Mouse (Mus musculus): ENCODE measurements at regions not wholly inside any gene's neighbourhood (a gene's known extent, or its start where the extent isn't known, plus 50 kb on each side); places are given as distances from the start of the nearest gene placed in this dataset.
A peak's percentile ranks its signal among the peaks of the same experiment; 100 is the strongest.

GRCm38 (mm10) chr8:107715901-107716300, 127.6 kb upstream of the Psmd7 start:
- no peak for DNase-seq (ENCODE audit: low spot score in 2 of 2)

DNA sequence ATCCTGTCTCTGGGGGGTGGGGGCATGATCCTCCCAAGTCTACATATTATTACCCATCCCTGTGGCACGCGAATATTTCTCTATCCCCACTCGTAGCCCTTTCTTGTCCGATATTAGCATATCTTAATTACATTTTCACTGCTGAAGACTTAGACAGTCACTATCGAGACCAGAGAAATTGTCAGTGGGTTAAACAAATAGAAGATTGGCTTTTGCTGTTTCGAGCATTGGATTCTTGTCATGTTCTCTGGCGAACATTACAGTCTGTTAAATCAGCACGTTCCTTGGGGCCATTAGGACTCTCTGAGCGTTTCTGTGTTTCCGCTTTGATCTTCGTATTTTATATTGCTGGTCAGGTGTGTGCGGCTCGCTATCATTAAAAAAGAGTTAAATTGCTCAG, 129.6 kb upstream of the Psmd7 start:
- DNase-seq (ENCODE audit: low spot score in 2 of 2): no peak

GRCm38 (mm10) chr8:107719656-107720055, 131.4 kb upstream of the Psmd7 start:
- no peak for DNase-seq (ENCODE audit: low spot score in 2 of 2)

GRCm38 (mm10) chr8:107726716-107727115, 138.5 kb upstream of the Psmd7 start:
- no peak for DNase-seq (ENCODE audit: low spot score in 2 of 2)

DNA sequence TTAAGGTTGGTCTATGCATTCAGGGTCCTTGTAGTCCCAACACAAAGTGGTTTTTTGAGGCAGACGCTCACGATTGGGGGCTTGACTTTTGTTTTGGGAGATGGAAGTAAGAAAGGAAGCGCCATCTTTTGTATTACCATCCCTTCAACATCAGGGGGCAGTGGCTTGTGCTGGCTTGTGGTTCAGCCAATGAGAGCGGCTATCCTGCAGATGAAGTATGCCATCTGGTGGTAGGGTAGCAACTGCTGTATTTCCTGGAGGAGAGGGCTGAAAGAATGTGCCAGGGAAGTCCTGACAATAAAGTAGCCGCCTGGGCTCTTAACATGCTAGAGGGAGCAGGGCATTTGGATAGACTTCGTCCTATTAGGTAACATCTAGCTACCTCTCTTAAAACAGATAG, 139.0 kb upstream of the Psmd7 start:
- no peak for DNase-seq (ENCODE audit: low spot score in 2 of 2)

- DNase-seq (ENCODE audit: low spot score in 2 of 2): no peak
These were observed 150.8 kb upstream of the Psmd7 start for GRCm38 (mm10) chr8:107739091-107739490.

- no peak for DNase-seq (ENCODE audit: low spot score in 2 of 2)
These were observed 168.8 kb upstream of the Psmd7 start for GRCm38 (mm10) chr8:107757083-107757482.

DNA sequence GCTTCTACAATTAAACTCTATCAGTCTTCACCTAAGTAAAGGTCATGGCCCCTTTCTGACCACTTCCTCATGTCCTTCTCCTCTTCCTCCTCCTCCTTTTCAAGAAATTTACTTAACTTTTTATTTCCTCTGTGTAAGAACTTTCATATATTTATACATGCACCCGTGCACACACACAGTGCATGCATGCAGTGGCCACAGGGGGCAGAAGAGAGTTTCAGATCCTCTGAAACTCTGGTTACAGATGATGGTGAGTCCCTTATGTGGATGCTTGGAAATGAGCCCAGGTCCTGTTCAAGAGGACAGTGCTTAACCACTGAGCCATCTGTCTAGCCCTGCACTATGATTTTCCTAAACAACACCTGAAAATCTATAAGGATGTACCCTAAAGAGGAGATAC, 170.4 kb upstream of the Psmd7 start:
- no peak for DNase-seq (ENCODE audit: low spot score in 2 of 2)

DNA sequence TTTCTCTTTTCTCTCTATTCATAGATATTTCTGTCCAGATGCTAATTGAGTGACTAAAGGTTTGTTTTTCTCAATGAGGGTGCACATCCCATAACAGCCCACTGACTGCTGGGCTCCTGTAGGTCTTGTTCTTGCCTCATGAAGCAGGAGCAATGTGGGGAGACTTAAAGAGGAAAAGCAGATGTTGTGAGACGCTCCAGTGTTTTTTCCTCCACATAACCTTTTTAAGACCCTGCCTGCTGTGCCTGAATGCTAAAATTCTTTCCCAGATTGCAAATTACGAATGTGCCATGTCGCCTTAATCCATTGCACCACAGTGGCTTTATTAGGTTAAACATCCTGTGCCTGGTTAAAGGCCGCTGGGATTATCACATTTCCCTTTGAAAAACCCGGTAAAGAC, 165.5 kb upstream of the Zfhx3 start:
- DNase-seq (ENCODE audit: low spot score in 2 of 2): no peak

DNA sequence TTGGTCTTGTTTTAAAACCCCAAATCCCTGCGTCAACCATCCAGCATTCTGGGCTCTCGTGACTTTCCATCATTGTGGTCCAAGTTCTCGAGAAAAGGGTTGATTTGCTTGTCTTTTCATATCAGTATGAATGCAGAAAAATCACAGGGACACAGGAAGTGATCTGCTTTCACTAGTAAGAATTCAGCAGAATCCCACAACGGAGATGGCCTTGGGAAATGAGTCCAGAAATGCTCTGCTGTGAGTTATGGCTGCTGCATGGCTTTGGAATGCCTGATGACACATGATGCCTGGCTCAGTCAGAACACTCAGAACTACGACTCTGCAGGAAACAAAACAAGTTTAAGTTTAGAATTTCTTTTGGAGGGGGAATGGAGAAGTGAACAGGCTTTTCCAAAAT, 156.7 kb upstream of the Zfhx3 start:
- DNase-seq (ENCODE audit: low spot score in 2 of 2): peak in 1 of 2 experiments; percentile 31

DNA sequence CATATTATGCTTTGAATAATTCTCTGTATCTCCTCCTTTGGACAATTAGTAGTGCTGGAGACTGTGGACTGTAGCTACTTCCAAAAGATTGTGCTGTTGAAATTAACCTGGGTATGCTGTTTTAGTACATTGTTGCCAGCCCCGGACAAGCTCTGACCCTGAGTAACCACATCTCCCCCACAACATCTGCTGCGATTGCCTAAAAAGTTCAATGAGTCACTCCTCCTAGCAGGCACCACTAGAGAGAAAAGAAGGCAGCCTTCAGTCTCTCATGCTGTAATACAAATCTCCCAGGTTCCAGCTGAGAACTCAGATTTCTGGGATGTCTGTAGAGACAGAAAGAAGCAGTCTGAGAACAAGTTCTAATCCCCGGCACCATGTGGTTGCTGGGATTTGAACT, 150.2 kb upstream of the Zfhx3 start:
- DNase-seq (ENCODE audit: low spot score in 2 of 2): peak in 1 of 2 experiments; percentile 15

DNA sequence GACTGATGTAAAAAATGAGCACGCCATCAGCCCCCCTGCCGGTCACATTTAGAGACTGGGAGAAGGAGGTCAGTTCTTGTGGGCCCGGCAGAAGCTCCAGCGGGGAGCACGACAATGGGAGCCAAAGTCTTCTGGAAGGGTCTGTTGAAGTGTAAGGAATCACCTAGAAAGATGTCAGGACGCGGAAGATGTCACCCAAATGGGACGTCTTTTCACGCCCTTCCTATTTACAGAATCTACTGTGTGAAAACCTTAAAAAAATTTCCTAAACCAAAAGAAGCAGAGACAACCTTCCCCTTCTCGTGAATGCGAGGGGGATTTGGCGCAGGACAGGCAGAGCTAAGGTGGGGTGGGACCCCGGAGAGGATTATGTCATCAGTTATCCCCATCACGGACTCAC, 127.5 kb upstream of the Zfhx3 start:
- no peak for DNase-seq (ENCODE audit: low spot score in 2 of 2)

DNA sequence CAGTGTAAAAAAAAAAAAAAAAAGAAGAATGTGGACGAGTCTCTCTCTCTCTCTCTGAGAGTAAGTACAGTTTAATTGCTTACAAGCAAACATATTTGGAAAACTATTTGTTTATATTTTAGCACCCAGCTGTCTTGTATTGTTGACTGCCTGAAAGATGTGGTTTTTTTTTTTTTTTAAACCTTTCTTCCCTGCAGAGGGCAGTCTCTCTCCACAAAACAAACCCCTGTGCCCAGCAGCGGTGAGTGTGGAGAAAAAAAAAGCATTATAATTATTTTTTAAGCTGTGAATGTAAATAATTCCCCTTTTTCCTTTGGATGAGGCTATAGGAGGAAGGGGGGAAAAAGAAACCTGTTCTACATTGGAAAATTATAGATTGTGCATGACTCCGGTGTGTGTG, 126.7 kb upstream of the Zfhx3 start:
- DNase-seq (ENCODE audit: low spot score in 2 of 2): no peak

GRCm38 (mm10) chr8:107817796-107818195, 124.6 kb upstream of the Zfhx3 start:
- DNase-seq (ENCODE audit: low spot score in 2 of 2): no peak

DNA sequence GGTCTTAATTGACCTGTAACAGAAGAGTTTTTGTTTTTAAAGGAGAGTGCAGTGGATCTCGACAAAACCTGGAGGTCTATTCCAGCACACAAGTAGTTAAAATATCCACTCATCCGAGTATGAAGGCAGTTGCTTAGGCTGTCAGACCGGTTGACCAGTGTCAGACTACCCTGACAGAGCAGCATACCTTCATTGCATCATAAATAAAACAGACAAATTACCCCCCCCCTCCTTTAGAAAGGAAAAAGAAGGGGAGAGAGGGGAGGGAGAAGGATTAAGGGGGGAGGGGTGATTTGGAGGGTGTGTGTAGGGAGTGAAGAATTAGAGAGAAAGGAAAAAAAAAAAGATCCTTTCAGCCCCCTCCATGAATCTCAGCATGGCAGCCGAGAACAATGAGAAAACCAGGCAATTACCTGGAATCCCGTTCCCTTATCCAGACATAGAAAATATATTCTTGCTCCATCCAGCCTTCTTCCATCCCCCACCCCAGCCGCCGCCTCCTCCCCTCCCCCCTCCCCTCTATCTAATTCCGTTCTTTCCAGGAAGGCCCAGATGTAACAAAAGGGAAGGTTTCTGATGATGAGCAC, 122.2 kb upstream of the Zfhx3 start:
- DNase-seq (ENCODE audit: low spot score in 2 of 2): no peak

GRCm38 (mm10) chr8:107821522-107821921, 120.9 kb upstream of the Zfhx3 start:
- DNase-seq (ENCODE audit: low spot score in 2 of 2): no peak

GRCm38 (mm10) chr8:107824096-107824495, 118.3 kb upstream of the Zfhx3 start:
- no peak for DNase-seq (ENCODE audit: low spot score in 2 of 2)

DNA sequence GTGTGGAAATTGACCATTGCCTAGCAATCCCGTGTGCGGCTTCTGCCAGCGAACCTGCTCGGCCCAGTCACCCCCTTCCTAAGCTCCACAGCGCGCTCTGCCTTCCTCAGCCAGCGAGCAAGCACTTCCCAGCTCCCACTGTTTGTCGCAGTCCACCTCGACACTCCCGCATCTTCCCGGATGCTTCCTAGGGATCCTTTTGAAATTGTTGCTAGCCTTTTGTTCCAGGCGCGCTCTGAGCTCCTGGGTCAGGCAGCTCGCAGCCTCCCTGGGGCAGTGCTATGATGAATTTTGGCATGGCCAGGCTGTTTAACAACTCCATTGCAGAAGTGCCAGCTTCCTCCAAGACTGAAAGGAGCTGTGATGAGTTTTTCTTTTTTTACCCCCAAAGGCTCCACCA, 117.8 kb upstream of the Zfhx3 start:
- no peak for DNase-seq (ENCODE audit: low spot score in 2 of 2)

DNA sequence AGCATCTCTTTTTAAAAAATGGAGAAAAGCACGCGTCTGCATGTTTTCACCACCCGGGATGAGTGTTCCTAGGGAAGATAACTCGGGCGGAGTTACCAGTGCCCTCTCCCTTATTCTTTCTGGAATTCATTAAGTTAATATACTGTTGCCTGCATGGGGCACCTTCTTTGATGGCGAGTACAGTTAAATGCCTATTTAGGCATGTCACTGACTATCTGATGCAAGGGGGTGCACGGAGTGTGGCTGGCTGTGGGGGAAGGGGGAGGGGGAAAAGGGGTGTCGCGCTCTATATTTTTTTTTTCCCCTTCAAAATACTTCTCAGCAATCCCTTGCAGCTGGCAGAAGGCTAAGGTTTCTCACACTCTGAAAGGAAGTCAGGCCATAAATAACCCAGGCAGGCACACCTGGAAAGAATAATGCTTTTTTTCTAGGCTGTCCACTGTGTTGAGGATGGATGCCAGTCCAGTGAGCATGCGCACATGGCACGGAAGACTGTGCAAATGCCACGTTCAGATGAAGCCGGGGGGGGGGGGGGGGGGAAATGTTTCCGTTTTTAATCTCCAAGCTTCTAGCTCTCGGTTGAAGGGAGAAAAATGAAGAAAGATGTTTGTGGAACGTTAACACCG, 114.8 kb upstream of the Zfhx3 start:
- no peak for DNase-seq (ENCODE audit: low spot score in 2 of 2)

- no peak for DNase-seq (ENCODE audit: low spot score in 2 of 2)
These were observed 113.9 kb upstream of the Zfhx3 start for GRCm38 (mm10) chr8:107828541-107828940.

GRCm38 (mm10) chr8:107833481-107833880, 109.0 kb upstream of the Zfhx3 start:
- DNase-seq (ENCODE audit: low spot score in 2 of 2): no peak

GRCm38 (mm10) chr8:107846141-107846540, 96.3 kb upstream of the Zfhx3 start:
- no peak for DNase-seq (ENCODE audit: low spot score in 2 of 2)
